Mouse (Mus musculus) lung, embryonic 16.5 days (tissue): ENCODE measurements around the gene Ovca2. TPM values are rescaled to one million over a fixed set of nuclear protein-coding genes. Genes with fewer than 3 reads are reported as not detected.

ENCODE experiments used
- ATAC-seq: fragments of 200-750 bp; cut with Nextera tagmentation; 2 replicates; pipeline ENCODE4 v1.8.0; 2017; ENCODE audit warnings: low read depth, mild to moderate bottlenecking, moderate library complexity
- H3K27ac ChIP-seq: fragments of 300-500 bp; sonication (generic); 2 replicates; pipeline ENCODE4 v1.5.1; 2014; ENCODE audit warnings: mild to moderate bottlenecking, control low read depth, low read length
- H3K27me3 ChIP-seq: fragments of 300-500 bp; sonication (generic); 2 replicates; pipeline ENCODE4 v1.6.1; 2014; ENCODE audit warnings: low read depth, low read length, mixed read lengths; ENCODE audit not compliant: control insufficient read depth, insufficient read depth
- H3K36me3 ChIP-seq: fragments of 300-500 bp; sonication (generic); 2 replicates; pipeline ENCODE4 v1.6.1; 2014; ENCODE audit warnings: low read length; ENCODE audit not compliant: control insufficient read depth, insufficient read depth
- H3K4me1 ChIP-seq: fragments of 300-500 bp; sonication (generic); replicated peaks from 2 replicates; pipeline ENCODE4 v1.6.1; 2014; ENCODE audit warnings: low read length, mixed read lengths; ENCODE audit not compliant: control insufficient read depth, insufficient read depth
- H3K4me2 ChIP-seq: fragments of 300-500 bp; sonication (generic); 2 replicates; pipeline ENCODE4 v1.6.1; 2014; ENCODE audit warnings: low read depth, low read length, control low read depth
- H3K4me3 ChIP-seq: fragments of 300-500 bp; sonication (generic); 2 replicates; pipeline ENCODE4 v1.5.1; 2014; ENCODE audit warnings: mild to moderate bottlenecking, low read length, control low read depth
- H3K9ac ChIP-seq: fragments of 300-500 bp; sonication (generic); 2 replicates; pipeline ENCODE4 v1.6.1; 2014; ENCODE audit warnings: low read length, control low read depth
- H3K9me3 ChIP-seq: fragments of 300-500 bp; sonication (generic); 2 replicates; pipeline ENCODE4 v1.6.1; 2016; ENCODE audit warnings: low read length; ENCODE audit not compliant: control insufficient read depth
- WGBS: fragments of 180-500 bp; shearing (Covaris S2); extraction: QIAGEN DNeasy Blood & Tissue Kit; methylation state at CpG from one replicate; pipeline ENCODE4 v1.1.7; 2014; 5-methylcytosine and 5-hydroxymethylcytosine counted together
- microRNA counts: library from miRNA; unstranded; fragments of <30 nt; microRNA quantifications from one replicate; lab custom pipeline; 2016
- microRNA-seq: library from miRNA; unstranded; fragments of <30 nt; microRNA quantifications from one replicate; pipeline ENCODE4, GENCODE M21; 2016
- polyA plus RNA-seq: library from polyadenylated mRNA; unstranded; fragments of >200 nt; fragmentation: Nextera tagmentation; extraction: Ambion mirVana; gene quantifications from 2 replicates; pipeline ENCODE4 v1.2.1, GENCODE M21; 2015

The Ovca2 gene
- polyA plus RNA-seq, 1 experiment from 2014 or later: 24.0 TPM

GRCm38 (mm10) chr11:75132278-75132677 is 46.4 kb downstream of the Ovca2 start:
- no peaks in the 10 kb centered on the region for H3K27me3 ChIP-seq
- 65% methylated on average over 5 of the region's 5 CpGs for WGBS
- peaks cover 19% of the 10 kb centered on the region for H3K4me1 ChIP-seq
- no peak overlapping the region for H3K4me3 ChIP-seq
- no peak for ATAC-seq
- H3K9me3 ChIP-seq: no peaks in the 10 kb centered on the region
- H3K4me2 ChIP-seq: no peak overlapping the region
- no peak overlapping the region for H3K9ac ChIP-seq
- H3K36me3 ChIP-seq: no peaks in the 10 kb centered on the region
- no peak overlapping the region for H3K27ac ChIP-seq

DNA sequence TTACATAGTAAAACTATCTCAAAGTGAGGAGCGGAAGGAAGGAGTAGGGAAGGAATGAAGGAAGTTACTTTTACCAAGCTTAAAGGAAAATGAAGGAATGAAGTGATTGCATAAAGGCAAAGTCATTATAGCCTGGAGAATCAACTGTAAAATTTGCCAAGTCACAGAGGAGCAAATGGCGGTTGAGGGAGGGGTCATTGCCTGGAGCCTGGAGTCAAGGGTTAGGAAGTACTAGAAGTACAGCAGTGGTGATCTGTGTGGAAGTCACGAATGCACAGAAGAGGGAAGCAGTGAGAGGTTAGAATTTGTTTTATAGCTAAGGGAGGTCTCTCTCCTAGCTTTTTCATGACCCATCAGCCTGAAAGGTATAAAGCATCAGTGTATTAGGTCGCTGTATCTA is 47.3 kb downstream of the Ovca2 start:
- no peak for ATAC-seq
- no peaks in the 10 kb centered on the region for H3K27me3 ChIP-seq
- no peaks in the 10 kb centered on the region for H3K36me3 ChIP-seq
- H3K4me3 ChIP-seq: no peak overlapping the region
- WGBS: 79% methylated on average over 4 of the region's 4 CpGs
- H3K9ac ChIP-seq: no peak overlapping the region
- H3K9me3 ChIP-seq: no peaks in the 10 kb centered on the region
- H3K27ac ChIP-seq: no peak overlapping the region
- peaks cover 18% of the 10 kb centered on the region for H3K4me1 ChIP-seq
- no peak overlapping the region for H3K4me2 ChIP-seq

DNA sequence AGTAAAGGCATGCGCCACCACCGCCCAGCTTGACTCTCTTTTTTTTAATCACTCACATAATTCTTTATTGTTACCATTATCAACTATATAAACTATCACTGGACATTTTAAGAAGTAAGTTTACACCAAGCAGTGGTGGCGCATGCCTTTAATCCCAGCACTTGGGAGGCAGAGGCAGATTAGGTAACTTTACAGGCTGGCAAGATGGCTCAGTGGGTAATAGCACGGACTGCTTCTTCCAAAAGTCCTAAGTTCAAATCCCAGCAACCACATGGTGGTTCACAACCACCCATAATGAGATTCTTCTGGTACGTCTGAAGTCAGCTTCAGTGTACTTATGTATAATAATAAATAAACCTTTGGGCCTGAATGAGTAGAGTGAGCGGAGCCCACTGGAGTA is 49.2 kb downstream of the Ovca2 start:
- H3K27me3 ChIP-seq: no peaks in the 10 kb centered on the region
- H3K9me3 ChIP-seq: no peaks in the 10 kb centered on the region
- no peak overlapping the region for H3K27ac ChIP-seq
- H3K9ac ChIP-seq: no peak overlapping the region
- 96% methylated on average over 6 of the region's 6 CpGs for WGBS
- H3K4me1 ChIP-seq: peaks cover 15% of the 10 kb centered on the region
- no peak for ATAC-seq
- no peaks in the 10 kb centered on the region for H3K36me3 ChIP-seq
- no peak overlapping the region for H3K4me2 ChIP-seq
- H3K4me3 ChIP-seq: no peak overlapping the region

- Histone ChIP-seq H3K27me3 (no peaks in the 10 kb centered on the region), H3K4me2 (no peak overlapping the region), H3K9me3 (no peaks in the 10 kb centered on the region), H3K4me3 (no peak overlapping the region), H3K4me1 (no peaks in the 10 kb centered on the region), H3K9ac (no peak overlapping the region), H3K27ac (no peak overlapping the region), H3K36me3 (no peaks in the 10 kb centered on the region)
- no peak for ATAC-seq
- 88% methylated on average over 3 of the region's 3 CpGs for WGBS
Measured at GRCm38 (mm10) chr11:75126384-75126783, 52.3 kb downstream of the Ovca2 start.

MicroRNAs within 50 kb of the gene (microRNA counts, 519-probe panel; counts per million panel counts)
- microRNA mmu-miR-132 (lab: Ali Mortazavi, UCI): 3,086 counts per million, percentile 60 among the panel's probes with 10 or more counts
- not detected for microRNA mmu-miR-212 (lab: Ali Mortazavi, UCI)

Small RNAs within 50 kb of the gene (microRNA-seq; reads per million reads assigned to microRNA genes)
- gene Mir132 (280 reads per million, percentile 62 among the genes with 10 or more reads in this experiment), gene Mir212 (30.4 reads per million, percentile 37 among the genes with 10 or more reads in this experiment)

Other genes with a start within 250 kb of the Ovca2 start
- 8.4 and 8.5 TPM in 2 replicates for gene Hic1, start 9.3 kb downstream of the Ovca2 start, polyA plus RNA-seq
- gene Dph1, start 12.4 kb upstream of the Ovca2 start, polyA plus RNA-seq: 17.1 and 17.9 TPM in 2 replicates
- gene Rtn4rl1, start 14.9 kb upstream of the Ovca2 start, polyA plus RNA-seq: 2.0 and 2.9 TPM in 2 replicates
- gene Rpa1, start 169.5 kb upstream of the Ovca2 start, polyA plus RNA-seq: 172 and 191 TPM in 2 replicates
- gene Smyd4, start 169.6 kb upstream of the Ovca2 start, polyA plus RNA-seq: 14.1 and 16.9 TPM in 2 replicates
- 61.3 and 67.5 TPM in 2 replicates for gene Serpinf1, start 243.9 kb upstream of the Ovca2 start, polyA plus RNA-seq